Mouse (Mus musculus): Measurements from ENCODE around the gene Olfr156. TPM values are rescaled to one million over a fixed set of nuclear protein-coding genes. Genes with fewer than 3 reads are reported as not detected.

The Olfr156 gene
- not detected in 2 replicates for polyA plus RNA-seq (2011; ENCODE audit: insufficient read depth, insufficient read length, low replicate concordance, missing spikeins)

- 40% methylated on average over 7 of the region's 7 CpGs for WGBS
These were observed at the start of gene Olfr156 for GRCm38 (mm10) chr4:43823845-43824337. Gene Olfr156 (minus strand): TSS chr4:43823895.

DNA sequence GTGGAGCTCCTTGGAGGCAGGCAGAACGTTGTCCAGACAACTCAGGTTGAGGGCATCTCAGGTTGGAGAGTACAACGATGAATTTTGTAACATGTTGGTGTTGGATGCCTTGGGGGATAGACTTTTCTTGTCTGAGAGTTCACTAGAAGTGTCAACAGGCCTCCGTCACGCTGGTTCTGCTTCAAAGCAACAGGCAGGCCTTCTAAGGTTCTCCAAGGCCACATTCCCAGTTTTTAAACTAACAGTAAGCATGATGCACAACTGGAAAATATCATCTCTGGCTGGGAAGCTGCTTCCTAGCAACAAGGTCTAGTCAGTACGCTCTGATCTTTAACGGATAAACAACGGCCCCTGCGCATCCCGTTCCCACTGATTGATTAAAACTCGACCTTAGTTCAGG, 46.1 kb upstream of the Olfr156 start:
- TF ChIP-seq CTCF (IDR thresholded peaks at IDR 0.05; ENCODE audit: control insufficient read depth, insufficient read depth, low read length) (no peak), POLR2A (IDR thresholded peaks at IDR 0.05; ENCODE audit: borderline replicate concordance, control insufficient read depth, low read depth, low read length) (no peak)
- Histone ChIP-seq H3K27ac (ENCODE audit: control insufficient read depth, insufficient read depth, low read depth, low read length, poor library complexity) (no peak overlapping the region), H3K4me1 (ENCODE audit: control insufficient read depth, insufficient read depth, low read length) (no peaks in the 10 kb centered on the region), H3K4me3 (replicated peaks; ENCODE audit: control insufficient read depth, low read depth, low read length) (no peak overlapping the region)
- 86% methylated on average over 10 of the region's 10 CpGs for WGBS

More at GRCm38 (mm10) chr4:43823845-43824337, at the start of gene Olfr156:
- no peak within 1 kb of the TSS for H3K27ac ChIP-seq (ENCODE audit: control insufficient read depth, insufficient read depth, low read depth, low read length, poor library complexity)
- no peaks in the 10 kb centered on the region for H3K4me1 ChIP-seq (ENCODE audit: control insufficient read depth, insufficient read depth, low read length)
- no peak within 1 kb of the TSS for H3K4me3 ChIP-seq (replicated peaks; ENCODE audit: control insufficient read depth, low read depth, low read length)
- no peak for TF ChIP-seq CTCF (IDR thresholded peaks at IDR 0.05; ENCODE audit: control insufficient read depth, insufficient read depth, low read length)
- no peak for TF ChIP-seq POLR2A (IDR thresholded peaks at IDR 0.05; ENCODE audit: borderline replicate concordance, control insufficient read depth, low read depth, low read length)

GRCm38 (mm10) chr4:43863298-43863697, 39.6 kb upstream of the Olfr156 start:
- TF ChIP-seq CTCF (IDR thresholded peaks at IDR 0.05; ENCODE audit: control insufficient read depth, insufficient read depth, low read length) (no peak), POLR2A (IDR thresholded peaks at IDR 0.05; ENCODE audit: borderline replicate concordance, control insufficient read depth, low read depth, low read length) (no peak)
- Histone ChIP-seq H3K4me1 (ENCODE audit: control insufficient read depth, insufficient read depth, low read length) (no peaks in the 10 kb centered on the region), H3K27ac (ENCODE audit: control insufficient read depth, insufficient read depth, low read depth, low read length, poor library complexity) (no peak overlapping the region), H3K4me3 (replicated peaks; ENCODE audit: control insufficient read depth, low read depth, low read length) (no peak overlapping the region)
- 48% methylated on average over 4 of the region's 4 CpGs for WGBS

GRCm38 (mm10) chr4:43860744-43861519, 37.2 kb upstream of the Olfr156 start:
- H3K4me3 ChIP-seq (replicated peaks; ENCODE audit: control insufficient read depth, low read depth, low read length), result no peak overlapping the region
- H3K4me1 ChIP-seq (ENCODE audit: control insufficient read depth, insufficient read depth, low read length), result no peaks in the 10 kb centered on the region
- WGBS, result 21% methylated on average over 14 of the region's 14 CpGs
- no peak overlapping the region for H3K27ac ChIP-seq (ENCODE audit: control insufficient read depth, insufficient read depth, low read depth, low read length, poor library complexity)
- TF ChIP-seq CTCF (IDR thresholded peaks at IDR 0.05; ENCODE audit: control insufficient read depth, insufficient read depth, low read length) (peak; percentile 75), POLR2A (IDR thresholded peaks at IDR 0.05; ENCODE audit: borderline replicate concordance, control insufficient read depth, low read depth, low read length) (no peak)

DNA sequence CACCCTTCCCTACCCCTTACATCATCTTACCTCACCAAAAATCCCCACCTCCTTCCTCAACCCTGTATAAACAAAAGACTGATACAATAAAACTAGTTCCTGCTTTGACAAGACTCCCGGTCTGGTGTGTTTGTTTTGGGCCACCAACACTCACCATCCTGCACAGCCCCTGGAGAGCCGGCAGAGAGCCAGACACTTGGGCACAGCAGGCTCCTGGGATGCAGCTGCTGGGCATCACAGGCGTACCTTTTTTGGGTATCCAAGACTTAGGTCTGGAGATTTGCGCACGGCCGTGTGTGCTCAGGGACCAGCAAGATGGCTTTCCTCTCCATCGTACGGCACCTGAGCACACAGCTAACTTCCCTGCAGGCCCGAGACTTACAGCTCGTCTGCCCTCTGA, 36.2 kb upstream of the Olfr156 start:
- TF ChIP-seq POLR2A (IDR thresholded peaks at IDR 0.05; ENCODE audit: borderline replicate concordance, control insufficient read depth, low read depth, low read length), result no peak
- TF ChIP-seq CTCF (IDR thresholded peaks at IDR 0.05; ENCODE audit: control insufficient read depth, insufficient read depth, low read length), result no peak
- Histone ChIP-seq H3K4me3 (replicated peaks; ENCODE audit: control insufficient read depth, low read depth, low read length) (no peak overlapping the region), H3K27ac (ENCODE audit: control insufficient read depth, insufficient read depth, low read depth, low read length, poor library complexity) (no peak overlapping the region), H3K4me1 (ENCODE audit: control insufficient read depth, insufficient read depth, low read length) (no peaks in the 10 kb centered on the region)
- WGBS, result 83% methylated on average over 10 of the region's 10 CpGs

DNA sequence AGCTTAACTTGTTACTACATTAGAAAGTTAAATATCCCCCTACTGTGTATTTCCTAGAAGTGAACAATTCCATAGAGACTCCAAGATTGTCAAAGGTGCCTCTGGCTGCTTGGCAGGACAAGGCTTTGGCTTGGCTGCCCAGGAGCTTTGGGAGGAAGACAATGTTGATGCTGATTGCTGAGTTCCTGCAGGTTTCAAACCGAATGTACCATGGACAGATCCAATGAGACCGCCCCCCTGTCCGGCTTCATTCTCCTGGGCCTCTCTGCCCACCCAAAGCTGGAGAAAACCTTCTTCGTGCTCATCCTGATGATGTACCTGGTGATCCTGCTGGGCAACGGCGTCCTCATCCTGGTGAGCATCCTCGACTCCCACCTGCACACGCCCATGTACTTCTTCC, 30.4 kb upstream of the Olfr156 start:
- TF ChIP-seq POLR2A (IDR thresholded peaks at IDR 0.05; ENCODE audit: borderline replicate concordance, control insufficient read depth, low read depth, low read length) (no peak), CTCF (IDR thresholded peaks at IDR 0.05; ENCODE audit: control insufficient read depth, insufficient read depth, low read length) (no peak)
- H3K4me3 ChIP-seq (replicated peaks; ENCODE audit: control insufficient read depth, low read depth, low read length), result no peak overlapping the region
- H3K27ac ChIP-seq (ENCODE audit: control insufficient read depth, insufficient read depth, low read depth, low read length, poor library complexity), result no peak overlapping the region
- no peaks in the 10 kb centered on the region for H3K4me1 ChIP-seq (ENCODE audit: control insufficient read depth, insufficient read depth, low read length)
- WGBS, result 67% methylated on average over 8 of the region's 8 CpGs

DNA sequence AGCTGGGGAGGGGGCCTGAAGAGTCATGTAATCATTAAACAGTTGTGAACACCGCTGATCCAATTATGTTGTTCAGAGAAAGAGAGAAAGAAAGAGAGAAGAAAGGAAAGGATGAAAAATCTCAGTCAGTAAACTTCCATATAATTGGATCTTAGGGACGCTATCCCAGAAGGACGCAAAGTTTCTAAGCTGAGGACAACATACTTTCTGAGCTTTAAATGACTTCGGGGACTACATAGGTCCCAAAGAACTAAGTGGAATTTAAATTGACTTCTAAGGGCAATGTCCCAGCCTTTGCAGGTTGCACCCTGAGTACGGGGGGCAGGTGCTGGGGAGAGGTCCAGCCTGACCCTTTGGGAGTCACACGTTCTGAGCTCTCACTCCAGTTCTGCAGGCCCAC, 27.6 kb upstream of the Olfr156 start, which contains the start of gene Olfr155:
Olfr155 (plus strand) TSS at position 301 of the 400 bp plus-strand sequence.
- no peak within 1 kb of the TSS for H3K4me3 ChIP-seq (replicated peaks; ENCODE audit: control insufficient read depth, low read depth, low read length)
- no peaks in the 10 kb centered on the region for H3K4me1 ChIP-seq (ENCODE audit: control insufficient read depth, insufficient read depth, low read length)
- H3K27ac ChIP-seq (ENCODE audit: control insufficient read depth, insufficient read depth, low read depth, low read length, poor library complexity), result no peak within 1 kb of the TSS
- no peak for TF ChIP-seq CTCF (IDR thresholded peaks at IDR 0.05; ENCODE audit: control insufficient read depth, insufficient read depth, low read length)
- no peak for TF ChIP-seq POLR2A (IDR thresholded peaks at IDR 0.05; ENCODE audit: borderline replicate concordance, control insufficient read depth, low read depth, low read length)
- WGBS, result 82% methylated on average over 6 of the region's 6 CpGs

GRCm38 (mm10) chr4:43840101-43840500, 16.4 kb upstream of the Olfr156 start, which contains the start of gene Olfr157:
Gene Olfr157 (minus strand): TSS chr4:43840201.
- no peaks in the 10 kb centered on the region for H3K4me1 ChIP-seq (ENCODE audit: control insufficient read depth, insufficient read depth, low read length)
- 53% methylated on average over 1 of the region's 1 CpGs for WGBS
- no peak within 1 kb of the TSS for H3K4me3 ChIP-seq (replicated peaks; ENCODE audit: control insufficient read depth, low read depth, low read length)
- H3K27ac ChIP-seq (ENCODE audit: control insufficient read depth, insufficient read depth, low read depth, low read length, poor library complexity), result no peak within 1 kb of the TSS
- TF ChIP-seq CTCF (IDR thresholded peaks at IDR 0.05; ENCODE audit: control insufficient read depth, insufficient read depth, low read length) (no peak), POLR2A (IDR thresholded peaks at IDR 0.05; ENCODE audit: borderline replicate concordance, control insufficient read depth, low read depth, low read length) (no peak)
